Mouse (Mus musculus) midbrain, embryonic 16.5 days (tissue): Measurements from ENCODE around the gene Vasp. TPM values are rescaled to one million over a fixed set of nuclear protein-coding genes. Genes with fewer than 3 reads are reported as not detected.
A peak's percentile ranks its signal among the peaks of the same experiment; 100 is the strongest.

Experiments used
- ATAC-seq: fragments of 200-750 bp; cut with Nextera tagmentation; 2 replicates; pipeline ENCODE4 v1.8.0; 2017; ENCODE audit warnings: moderate TSS enrichment
- H3K27ac ChIP-seq: fragments of 300-500 bp; sonication (generic); 2 replicates; pipeline ENCODE4 v1.5.1; 2014; ENCODE audit warnings: mild to moderate bottlenecking, low read length, mixed read lengths
- H3K27me3 ChIP-seq: fragments of 300-500 bp; sonication (generic); 2 replicates; pipeline ENCODE4 v1.6.1; 2014; ENCODE audit warnings: low read depth, low read length, mixed read lengths; ENCODE audit not compliant: control insufficient read depth, insufficient read depth
- H3K36me3 ChIP-seq: fragments of 300-500 bp; sonication (generic); 2 replicates; pipeline ENCODE4 v1.6.1; 2014; ENCODE audit warnings: mild to moderate bottlenecking, low read length, moderate library complexity, mixed read lengths; ENCODE audit not compliant: control insufficient read depth, insufficient read depth
- H3K4me1 ChIP-seq: fragments of 300-500 bp; sonication (generic); 2 replicates; pipeline ENCODE4 v1.6.1; 2014; ENCODE audit warnings: mild to moderate bottlenecking, low read length, mixed read lengths; ENCODE audit not compliant: control insufficient read depth, insufficient read depth
- H3K4me2 ChIP-seq: fragments of 300-500 bp; sonication (generic); 2 replicates; pipeline ENCODE4 v1.6.1; 2014; ENCODE audit warnings: mild to moderate bottlenecking, low read length, mixed read lengths
- H3K4me3 ChIP-seq: fragments of 300-500 bp; sonication (generic); 2 replicates; pipeline ENCODE4 v1.5.1; 2014; ENCODE audit warnings: low read depth, mild to moderate bottlenecking, low read length, moderate library complexity, mixed read lengths
- H3K9ac ChIP-seq: fragments of 300-500 bp; sonication (generic); 2 replicates; pipeline ENCODE4 v1.6.1; 2014; ENCODE audit warnings: low read depth, low read length, mixed read lengths
- H3K9me3 ChIP-seq: fragments of 300-500 bp; sonication (generic); replicated peaks from 2 replicates; pipeline ENCODE4 v1.6.1; 2014; ENCODE audit warnings: mild to moderate bottlenecking, low read length, mixed read lengths; ENCODE audit not compliant: control insufficient read depth, poor library complexity, severe bottlenecking
- WGBS: fragments of 180-500 bp; shearing (Covaris S2); extraction: QIAGEN DNeasy Blood & Tissue Kit; methylation state at CpG from one replicate; pipeline ENCODE4 v1.1.7; 2014; 5-methylcytosine and 5-hydroxymethylcytosine counted together
- polyA plus RNA-seq: library from polyadenylated mRNA; unstranded; fragments of >200 nt; fragmentation: Nextera tagmentation; extraction: Ambion mirVana; gene quantifications from 2 replicates; pipeline ENCODE4 v1.2.1, GENCODE M21; 2015

Gene Vasp
- polyA plus RNA-seq, 1 experiment from 2014 or later = 35.5 TPM

GRCm38 (mm10) chr7:19213385-19213784 lies 58.2 kb downstream of the Vasp start:
- H3K4me3 ChIP-seq = no peak overlapping the region
- H3K4me2 ChIP-seq = no peak overlapping the region

GRCm38 (mm10) chr7:19211996-19212755 lies 59.4 kb downstream of the Vasp start, which contains the start of gene Gpr4:
Gene Gpr4, plus strand, starts transcription at chr7:19212538.
- peak within 1 kb of the TSS; percentile 72 for H3K4me2 ChIP-seq
- H3K9me3 ChIP-seq = no peaks in the 10 kb centered on the region
- no peak within 1 kb of the TSS for H3K27ac ChIP-seq
- H3K4me3 ChIP-seq = peak within 1 kb of the TSS; percentile 44
- 1% methylated on average over 16 of the region's 30 CpGs for WGBS
- H3K27me3 ChIP-seq = no peaks in the 10 kb centered on the region
- H3K4me1 ChIP-seq = peaks cover 5% of the 10 kb centered on the region
- no peaks in the 10 kb centered on the region for H3K36me3 ChIP-seq
- ATAC-seq = peak; percentile 66; the same call in 1 of the 2 replicates
- H3K9ac ChIP-seq = peak within 1 kb of the TSS; percentile 64

More at GRCm38 (mm10) chr7:19213385-19213784, 58.2 kb downstream of the Vasp start:
- H3K9me3 ChIP-seq = no peaks in the 10 kb centered on the region
- H3K4me1 ChIP-seq = peaks cover 5% of the 10 kb centered on the region
- no peaks in the 10 kb centered on the region for H3K27me3 ChIP-seq
- no peaks in the 10 kb centered on the region for H3K36me3 ChIP-seq
- H3K9ac ChIP-seq = no peak overlapping the region
- no peak overlapping the region for H3K27ac ChIP-seq
- ATAC-seq = no peak
- 82% methylated on average over 2 of the region's 2 CpGs for WGBS

- H3K4me3 ChIP-seq = no peak overlapping the region
- H3K27me3 ChIP-seq = no peaks in the 10 kb centered on the region
- H3K9me3 ChIP-seq = no peaks in the 10 kb centered on the region
- no peaks in the 10 kb centered on the region for H3K36me3 ChIP-seq
- ATAC-seq = no peak
- no peak overlapping the region for H3K27ac ChIP-seq
- H3K4me2 ChIP-seq = no peak overlapping the region
- 49% methylated on average over 5 of the region's 5 CpGs for WGBS
- H3K4me1 ChIP-seq = peaks cover 5% of the 10 kb centered on the region
- H3K9ac ChIP-seq = no peak overlapping the region
Observed at GRCm38 (mm10) chr7:19211041-19211675, 60.5 kb downstream of the Vasp start.

- Histone ChIP-seq H3K4me2 (no peak overlapping the region), H3K36me3 (peaks cover 2% of the 10 kb centered on the region), H3K4me3 (no peak overlapping the region), H3K9me3 (no peaks in the 10 kb centered on the region), H3K27me3 (no peaks in the 10 kb centered on the region), H3K27ac (no peak overlapping the region), H3K4me1 (peaks cover 5% of the 10 kb centered on the region), H3K9ac (no peak overlapping the region)
- 97% methylated on average over 5 of the region's 5 CpGs for WGBS
- no peak for ATAC-seq
Observed at GRCm38 (mm10) chr7:19210010-19210409, 61.6 kb downstream of the Vasp start.

GRCm38 (mm10) chr7:19209494-19209893 lies 62.1 kb downstream of the Vasp start:
- H3K27ac ChIP-seq = no peak overlapping the region
- no peak overlapping the region for H3K4me3 ChIP-seq
- no peaks in the 10 kb centered on the region for H3K27me3 ChIP-seq
- WGBS = 86% methylated on average over 4 of the region's 4 CpGs
- no peak overlapping the region for H3K9ac ChIP-seq
- peaks cover 5% of the 10 kb centered on the region for H3K4me1 ChIP-seq
- peaks cover 6% of the 10 kb centered on the region for H3K36me3 ChIP-seq
- no peak overlapping the region for H3K4me2 ChIP-seq
- no peaks in the 10 kb centered on the region for H3K9me3 ChIP-seq
- ATAC-seq = no peak

GRCm38 (mm10) chr7:19208944-19209472 lies 62.6 kb downstream of the Vasp start:
- Histone ChIP-seq H3K27me3 (no peaks in the 10 kb centered on the region), H3K27ac (no peak overlapping the region), H3K4me3 (no peak overlapping the region), H3K36me3 (peaks cover 11% of the 10 kb centered on the region), H3K9me3 (no peaks in the 10 kb centered on the region), H3K4me1 (peaks cover 5% of the 10 kb centered on the region), H3K4me2 (no peak overlapping the region), H3K9ac (no peak overlapping the region)
- no peak for ATAC-seq
- WGBS = 53% methylated on average over 7 of the region's 7 CpGs

- H3K27ac ChIP-seq = no peak overlapping the region
- H3K4me3 ChIP-seq = no peak overlapping the region
- H3K27me3 ChIP-seq = no peaks in the 10 kb centered on the region
- no peak for ATAC-seq
- WGBS = 85% methylated on average over 13 of the region's 13 CpGs
- H3K4me1 ChIP-seq = peaks cover 5% of the 10 kb centered on the region
- H3K9ac ChIP-seq = no peak overlapping the region
- H3K9me3 ChIP-seq = no peaks in the 10 kb centered on the region
- peaks cover 14% of the 10 kb centered on the region for H3K36me3 ChIP-seq
- no peak overlapping the region for H3K4me2 ChIP-seq
Observed at GRCm38 (mm10) chr7:19208201-19208910, 63.3 kb downstream of the Vasp start.
